Mouse (Mus musculus): ENCODE results near the gene Prdx3. TPM values are rescaled to one million over a fixed set of nuclear protein-coding genes. Genes with fewer than 3 reads are reported as not detected.
"Not testable (repeated sequence)": the region's sequence is repeated elsewhere in the genome, so short reads cannot be mapped to it uniquely, and the experiment has no call there.

Gene Prdx3
- polyA plus RNA-seq, 1 experiment: 110 TPM

DNA sequence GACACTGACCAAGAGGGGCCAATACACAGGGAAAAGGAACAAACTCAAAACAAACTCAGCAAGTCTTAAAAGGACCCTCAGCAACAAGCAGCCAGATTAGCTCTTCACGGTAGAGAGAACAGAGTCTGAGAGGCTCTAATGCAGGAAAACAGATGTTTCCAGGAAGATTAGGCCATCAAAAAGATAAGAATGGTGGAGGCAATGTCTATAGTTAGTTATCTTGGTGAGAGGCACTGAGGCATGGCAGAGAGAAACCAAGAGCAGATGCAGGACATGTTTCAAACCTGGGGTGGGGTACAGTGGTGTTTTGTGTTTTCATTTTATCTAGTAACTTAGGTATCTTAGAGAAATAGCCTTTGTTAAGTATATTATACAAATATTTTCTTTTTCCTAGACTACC, 2.1 kb downstream of the Prdx3 start:
- 65% methylated on average over 1 of the region's 1 CpGs for WGBS
- Histone ChIP-seq H3K36me3 (ENCODE audit: control insufficient read depth, insufficient read depth, low read length) (peaks cover 13% of the 10 kb centered on the region), H3K4me3 (ENCODE audit: control insufficient read depth, insufficient read depth, low read length) (no peak overlapping the region), H3K27me3 (ENCODE audit: control insufficient read depth, insufficient read depth, low read length) (no peaks in the 10 kb centered on the region), H3K4me1 (replicated peaks; ENCODE audit: control insufficient read depth, insufficient read depth, low read length) (peaks cover 7% of the 10 kb centered on the region), H3K27ac (ENCODE audit: control insufficient read depth, insufficient read depth, low read length) (no peak overlapping the region)
- DNase-seq: no peak
- no peak for TF ChIP-seq POLR2A (IDR thresholded peaks at IDR 0.05; ENCODE audit: control insufficient read depth, extremely low read depth, insufficient read depth, low read length, poor library complexity)
- TF ChIP-seq CTCF (IDR thresholded peaks at IDR 0.05; ENCODE audit: borderline replicate concordance, control insufficient read depth, extremely low read depth, insufficient read depth, low read length, poor library complexity): no peak

DNA sequence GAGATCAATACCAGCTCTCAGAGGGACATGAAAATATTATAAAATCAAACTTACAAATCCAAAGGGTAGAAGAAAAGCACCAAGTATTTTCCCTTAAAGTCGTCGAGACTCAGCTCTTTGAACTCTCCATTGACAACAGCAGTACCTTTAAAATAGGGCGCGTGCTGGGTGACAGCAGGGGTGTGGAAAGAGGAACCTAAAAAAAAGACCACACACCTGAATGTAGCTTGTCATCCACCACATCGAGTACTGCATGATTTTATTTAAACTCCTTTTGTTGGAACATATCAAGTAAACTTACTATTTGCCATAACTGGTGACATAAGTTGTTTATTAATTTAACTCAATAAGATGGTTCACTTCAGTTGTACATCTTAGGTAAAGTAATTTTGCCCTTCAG, 3.0 kb downstream of the Prdx3 start:
- peaks cover 7% of the 10 kb centered on the region for H3K4me1 ChIP-seq (replicated peaks; ENCODE audit: control insufficient read depth, insufficient read depth, low read length)
- H3K27me3 ChIP-seq (ENCODE audit: control insufficient read depth, insufficient read depth, low read length): no peaks in the 10 kb centered on the region
- no peak for DNase-seq
- H3K36me3 ChIP-seq (ENCODE audit: control insufficient read depth, insufficient read depth, low read length): peaks cover 13% of the 10 kb centered on the region
- no peak overlapping the region for H3K4me3 ChIP-seq (ENCODE audit: control insufficient read depth, insufficient read depth, low read length)
- H3K27ac ChIP-seq (ENCODE audit: control insufficient read depth, insufficient read depth, low read length): no peak overlapping the region
- TF ChIP-seq CTCF (IDR thresholded peaks at IDR 0.05; ENCODE audit: borderline replicate concordance, control insufficient read depth, extremely low read depth, insufficient read depth, low read length, poor library complexity) (no peak), POLR2A (IDR thresholded peaks at IDR 0.05; ENCODE audit: control insufficient read depth, extremely low read depth, insufficient read depth, low read length, poor library complexity) (no peak)
- 86% methylated on average over 5 of the region's 5 CpGs for WGBS

DNA sequence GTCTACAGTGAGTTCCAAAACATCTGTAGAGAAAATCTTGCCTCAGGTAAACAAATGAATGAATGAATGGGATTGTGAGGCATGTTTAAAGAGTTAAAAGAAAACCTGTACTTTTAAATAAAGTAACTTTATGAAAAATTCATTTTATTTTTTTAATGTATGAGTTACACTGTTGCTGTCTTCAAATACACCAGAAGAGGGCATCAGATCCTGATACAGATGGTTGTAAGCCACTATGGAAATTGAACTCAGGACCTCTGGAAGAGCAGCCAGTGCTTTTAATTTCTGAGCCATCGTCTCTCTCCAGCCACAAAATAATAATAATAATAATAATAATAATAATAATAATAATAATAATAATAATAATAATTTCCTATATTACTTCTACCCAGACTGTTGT, 3.9 kb downstream of the Prdx3 start:
- Histone ChIP-seq H3K27me3 (ENCODE audit: control insufficient read depth, insufficient read depth, low read length) (no peaks in the 10 kb centered on the region), H3K4me3 (ENCODE audit: control insufficient read depth, insufficient read depth, low read length) (no peak overlapping the region), H3K27ac (ENCODE audit: control insufficient read depth, insufficient read depth, low read length) (no peak overlapping the region), H3K36me3 (ENCODE audit: control insufficient read depth, insufficient read depth, low read length) (peaks cover 13% of the 10 kb centered on the region), H3K4me1 (replicated peaks; ENCODE audit: control insufficient read depth, insufficient read depth, low read length) (peaks cover 7% of the 10 kb centered on the region)
- no peak for TF ChIP-seq CTCF (IDR thresholded peaks at IDR 0.05; ENCODE audit: borderline replicate concordance, control insufficient read depth, extremely low read depth, insufficient read depth, low read length, poor library complexity)
- TF ChIP-seq POLR2A (IDR thresholded peaks at IDR 0.05; ENCODE audit: control insufficient read depth, extremely low read depth, insufficient read depth, low read length, poor library complexity): no peak
- 68% methylated on average over 1 of the region's 1 CpGs for WGBS
- no peak for DNase-seq

DNA sequence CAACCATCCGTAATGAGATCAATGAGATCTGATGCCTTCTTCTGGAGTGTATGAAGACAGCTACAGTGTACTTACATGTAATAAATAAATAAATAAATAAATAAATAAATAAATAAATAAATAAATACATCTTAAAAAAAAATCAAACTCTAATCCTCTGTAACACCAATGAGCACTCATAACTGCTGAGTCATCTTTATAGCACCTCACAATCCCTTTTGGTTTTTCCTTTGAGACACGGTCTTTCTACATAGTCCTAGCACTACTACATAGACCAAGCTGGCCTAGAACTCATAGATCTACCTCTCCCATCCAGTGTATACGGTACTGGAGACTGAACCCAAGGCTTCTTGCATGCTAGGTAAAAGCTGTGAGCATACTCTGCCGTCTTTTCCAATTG, 8.2 kb downstream of the Prdx3 start:
- DNase-seq; H3K27me3 ChIP-seq (ENCODE audit: control insufficient read depth, insufficient read depth, low read length); H3K4me1 ChIP-seq (replicated peaks; ENCODE audit: control insufficient read depth, insufficient read depth, low read length); H3K27ac ChIP-seq (ENCODE audit: control insufficient read depth, insufficient read depth, low read length); H3K4me3 ChIP-seq (ENCODE audit: control insufficient read depth, insufficient read depth, low read length): not testable (repeated sequence)
- H3K36me3 ChIP-seq (ENCODE audit: control insufficient read depth, insufficient read depth, low read length): peaks cover 23% of the 10 kb centered on the region
- WGBS: 95% methylated on average over 4 of the region's 4 CpGs

DNA sequence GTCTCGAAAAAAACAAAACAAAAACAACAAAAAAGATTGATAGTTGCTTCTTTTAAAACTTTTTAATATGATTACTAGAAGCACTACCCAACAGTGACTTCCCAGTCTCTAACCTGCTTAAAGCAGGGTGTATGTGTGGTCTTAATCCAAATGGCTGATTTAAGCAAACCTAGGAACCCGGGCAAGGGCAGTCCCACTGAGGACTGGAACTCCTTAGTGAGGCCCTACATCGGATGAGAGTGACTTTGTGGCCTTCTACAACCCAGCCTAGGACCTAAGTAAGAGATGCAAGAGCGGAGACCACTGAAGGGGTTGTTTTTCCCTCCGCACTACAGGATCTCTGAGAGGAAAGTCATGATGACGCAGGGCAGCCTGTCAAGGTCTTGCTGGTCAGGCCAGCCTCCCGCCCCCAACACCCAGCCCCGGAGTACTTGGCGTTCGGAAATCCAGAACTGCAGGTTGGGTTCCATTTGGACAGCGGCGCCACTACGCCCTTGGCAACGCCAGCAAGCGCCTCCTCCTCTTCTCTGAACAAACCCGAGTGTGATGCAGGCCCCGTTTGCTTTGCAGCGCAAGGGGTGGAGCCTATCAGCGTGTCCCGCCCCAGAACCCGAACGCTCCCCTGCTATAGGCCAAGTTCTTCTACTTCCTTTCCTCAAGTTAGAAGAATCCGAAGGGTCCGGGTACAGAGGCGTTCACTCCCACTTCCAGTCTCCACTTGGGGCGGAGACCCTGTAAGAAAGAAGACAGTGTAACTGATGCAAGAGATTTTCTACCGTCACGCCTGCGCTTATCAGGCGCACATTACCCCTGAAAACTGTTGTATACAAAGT, 13.3 kb downstream of the Prdx3 start, which contains the start of gene Sfxn4:
TSS of gene Sfxn4 (minus strand) at position 612 of the 833 bp plus-strand sequence.
- H3K4me3 ChIP-seq (ENCODE audit: control insufficient read depth, insufficient read depth, low read length): peak within 1 kb of the TSS; percentile 62
- 3% methylated on average over 30 of the region's 30 CpGs for WGBS
- no peaks in the 10 kb centered on the region for H3K27me3 ChIP-seq (ENCODE audit: control insufficient read depth, insufficient read depth, low read length)
- no peak within 1 kb of the TSS; the same call in 1 of the 2 replicates for H3K27ac ChIP-seq (ENCODE audit: control insufficient read depth, insufficient read depth, low read length)
- peak; percentile 94 for DNase-seq
- TF ChIP-seq CTCF (IDR thresholded peaks at IDR 0.05; ENCODE audit: borderline replicate concordance, control insufficient read depth, extremely low read depth, insufficient read depth, low read length, poor library complexity): 0 out of 2 replicates have a peak, but pooled peaks have one; percentile 41
- TF ChIP-seq POLR2A (IDR thresholded peaks at IDR 0.05; ENCODE audit: control insufficient read depth, extremely low read depth, insufficient read depth, low read length, poor library complexity): peak; percentile 77; the same call in 1 of the 2 replicates
- H3K4me1 ChIP-seq (replicated peaks; ENCODE audit: control insufficient read depth, insufficient read depth, low read length): peaks cover 3% of the 10 kb centered on the region
- peaks cover 9% of the 10 kb centered on the region; the same call in 1 of the 2 replicates for H3K36me3 ChIP-seq (ENCODE audit: control insufficient read depth, insufficient read depth, low read length)

DNA sequence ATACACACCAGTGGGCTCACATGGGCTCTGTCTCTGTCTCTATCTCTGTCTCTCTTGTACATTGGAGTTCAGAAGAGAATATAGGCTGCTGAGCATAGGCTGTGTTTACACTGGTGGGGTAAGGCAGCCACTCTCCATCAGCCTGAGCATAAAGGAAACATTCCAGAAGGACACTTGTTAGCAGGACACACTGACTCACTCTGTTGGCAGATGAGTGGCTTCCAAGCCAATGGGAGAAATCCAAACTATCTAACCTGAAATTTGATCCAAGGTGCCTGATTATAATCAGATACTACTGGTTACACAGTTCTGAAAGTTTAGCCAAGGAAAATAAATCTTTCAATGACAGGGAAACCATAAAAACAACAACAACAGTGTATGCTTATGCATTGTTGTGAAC, 28.6 kb downstream of the Prdx3 start:
- Histone ChIP-seq H3K36me3 (ENCODE audit: control insufficient read depth, insufficient read depth, low read length) (no peaks in the 10 kb centered on the region), H3K27ac (ENCODE audit: control insufficient read depth, insufficient read depth, low read length) (no peak overlapping the region), H3K27me3 (ENCODE audit: control insufficient read depth, insufficient read depth, low read length) (no peaks in the 10 kb centered on the region), H3K4me3 (ENCODE audit: control insufficient read depth, insufficient read depth, low read length) (no peak overlapping the region), H3K4me1 (replicated peaks; ENCODE audit: control insufficient read depth, insufficient read depth, low read length) (no peaks in the 10 kb centered on the region)
- TF ChIP-seq CTCF (IDR thresholded peaks at IDR 0.05; ENCODE audit: borderline replicate concordance, control insufficient read depth, extremely low read depth, insufficient read depth, low read length, poor library complexity): no peak
- TF ChIP-seq POLR2A (IDR thresholded peaks at IDR 0.05; ENCODE audit: control insufficient read depth, extremely low read depth, insufficient read depth, low read length, poor library complexity): no peak
- DNase-seq: no peak

DNA sequence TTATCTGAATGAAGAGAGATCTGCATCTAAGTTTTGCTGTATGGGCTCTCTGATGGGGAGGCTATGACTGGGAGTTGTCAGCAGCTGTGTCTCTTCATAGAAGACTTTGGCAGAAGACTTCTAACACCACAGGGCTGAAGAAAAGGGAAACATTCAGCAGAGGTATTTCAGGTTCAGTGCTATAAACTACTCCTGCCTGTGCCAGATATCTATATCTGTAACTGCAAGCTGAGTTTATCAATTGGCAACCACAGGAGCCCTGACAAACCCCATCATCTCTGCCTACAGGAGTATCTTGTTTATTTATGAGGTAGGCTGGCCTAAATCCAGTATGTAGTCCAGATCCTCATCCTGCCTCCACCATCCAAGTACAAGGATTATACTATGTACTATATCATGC, 31.0 kb downstream of the Prdx3 start:
- H3K27me3 ChIP-seq (ENCODE audit: control insufficient read depth, insufficient read depth, low read length): no peaks in the 10 kb centered on the region
- H3K27ac ChIP-seq (ENCODE audit: control insufficient read depth, insufficient read depth, low read length): no peak overlapping the region
- no peak overlapping the region for H3K4me3 ChIP-seq (ENCODE audit: control insufficient read depth, insufficient read depth, low read length)
- no peaks in the 10 kb centered on the region for H3K4me1 ChIP-seq (replicated peaks; ENCODE audit: control insufficient read depth, insufficient read depth, low read length)
- no peak for DNase-seq
- TF ChIP-seq CTCF (IDR thresholded peaks at IDR 0.05; ENCODE audit: borderline replicate concordance, control insufficient read depth, extremely low read depth, insufficient read depth, low read length, poor library complexity) (no peak), POLR2A (IDR thresholded peaks at IDR 0.05; ENCODE audit: control insufficient read depth, extremely low read depth, insufficient read depth, low read length, poor library complexity) (no peak)
- peaks cover 7% of the 10 kb centered on the region; the same call in 1 of the 2 replicates for H3K36me3 ChIP-seq (ENCODE audit: control insufficient read depth, insufficient read depth, low read length)
